Mouse (Mus musculus) gastrocnemius, postnatal 25 days (tissue): ENCODE measurements around the gene Lpar2. TPM values are rescaled to one million over a fixed set of nuclear protein-coding genes. Genes with fewer than 3 reads are reported as not detected.

Experiments
- DNase-seq: peaks from one replicate; pipeline ENCODE4 v3.0.0; 2022
- total RNA-seq, 2 experiments: library from RNA; stranded (reverse); gene quantifications; 1 replicate in 1 of 2; 2 replicates in 1 of 2; pipeline ENCODE4 v1.2.3; 2021

Lpar2 gene
- total RNA-seq, 2 experiments from 2014 or later, result 0.05 to 0.08 TPM

- no peak for DNase-seq
Measured at GRCm38 (mm10) chr8:69870003-69870765, 48.0 kb downstream of the Lpar2 start.

GRCm38 (mm10) chr8:69870907-69871306 lies 48.7 kb downstream of the Lpar2 start:
- DNase-seq, result no peak

- no peak for DNase-seq
Measured at GRCm38 (mm10) chr8:69874155-69874554, 51.9 kb downstream of the Lpar2 start.

GRCm38 (mm10) chr8:69874654-69875053 lies 52.4 kb downstream of the Lpar2 start:
- DNase-seq, result peak; percentile 83

GRCm38 (mm10) chr8:69876097-69876496 lies 53.9 kb downstream of the Lpar2 start:
- DNase-seq, result no peak

GRCm38 (mm10) chr8:69876967-69877366 lies 54.7 kb downstream of the Lpar2 start:
- peak; percentile 61 for DNase-seq

GRCm38 (mm10) chr8:69877396-69877795 lies 55.2 kb downstream of the Lpar2 start:
- DNase-seq, result no peak

- peak; percentile 62 for DNase-seq
Measured at GRCm38 (mm10) chr8:69877992-69878391, 55.8 kb downstream of the Lpar2 start.

GRCm38 (mm10) chr8:69879678-69880077 lies 57.4 kb downstream of the Lpar2 start:
- no peak for DNase-seq

Other genes starting within 250 kb of the Lpar2 start
- 1 to 10 TPM; 5.1 to 5.8 TPM for gene Zfp868, start 196.9 kb upstream of the Lpar2 start, total RNA-seq
- gene Zfp964, start 167.9 kb upstream of the Lpar2 start, total RNA-seq, result under 1 TPM; 0.59 to 0.74 TPM
- 10 to 100 TPM; 10.4 to 10.8 TPM for gene Zfp869, start 111.7 kb upstream of the Lpar2 start, total RNA-seq
- gene Zfp963, start 72.5 kb upstream of the Lpar2 start, total RNA-seq, result 1 to 10 TPM; 2.5 to 2.7 TPM
- 1 to 10 TPM; 2.1 to 2.8 TPM for gene Gm20422, start 47.5 kb upstream of the Lpar2 start, total RNA-seq
- 10 to 100 TPM in 1 of 2 experiments, 1 to 10 TPM in 1; 9.4 to 11.3 TPM for gene Atp13a1, start 31.3 kb upstream of the Lpar2 start, total RNA-seq
- gene Zfp866, start 31.3 kb upstream of the Lpar2 start, total RNA-seq, result 10 to 100 TPM; 11.5 to 12.8 TPM
- gene Gmip, start 13.8 kb upstream of the Lpar2 start, total RNA-seq, result 1 to 10 TPM; 1.8 to 3.8 TPM
- not detected for gene Pbx4, start 10.1 kb downstream of the Lpar2 start, total RNA-seq
- 10 to 100 TPM in 1 of 2 experiments, 1 to 10 TPM in 1; 4.0 to 13.6 TPM for gene Cilp2, start 65.3 kb downstream of the Lpar2 start, total RNA-seq
- not detected for gene Tssk6, start 79.8 kb downstream of the Lpar2 start, total RNA-seq
- 100 to 1,000 TPM; 338 to 343 TPM for gene Ndufa13, start 80.1 kb downstream of the Lpar2 start, total RNA-seq
- gene Yjefn3, start 80.3 kb downstream of the Lpar2 start, total RNA-seq, result 1 to 10 TPM; 5.6 to 6.9 TPM
- gene Gatad2a, start 174.0 kb downstream of the Lpar2 start, total RNA-seq, result 10 to 100 TPM; 25.4 to 26.2 TPM
- 10 to 100 TPM; 24.5 to 25.1 TPM for gene Mau2, start 220.3 kb downstream of the Lpar2 start, total RNA-seq
- 10 to 100 TPM; 13.1 to 15.5 TPM for gene Sugp1, start 220.4 kb downstream of the Lpar2 start, total RNA-seq